In the genomic region with DNA sequence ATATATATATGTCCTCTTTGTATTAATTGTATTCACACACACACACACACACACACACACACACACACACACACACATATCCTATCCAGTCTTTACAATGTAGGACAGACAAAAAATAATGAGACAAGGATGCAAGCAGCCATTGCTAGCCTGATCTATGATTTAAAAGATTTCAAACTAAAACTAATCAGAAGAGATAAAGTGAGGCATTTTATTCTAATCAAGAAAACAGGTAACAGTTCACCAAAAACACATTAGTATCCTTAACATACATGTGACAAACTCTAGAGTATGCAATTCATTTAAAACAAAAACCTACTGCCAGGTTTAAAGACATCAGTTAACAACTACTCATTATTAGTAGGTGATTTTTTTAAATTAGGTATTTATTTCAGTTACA, we compare ENCODE assay signal across 16 mouse cellular contexts.
A peak's percentile ranks its signal among the peaks of the same experiment; 100 is the strongest.
DNase-seq lines count a peak whose midpoint lies in the region.
"Had no signal": no experiment of that assay in that cellular context is flagged by ENCODE, and none has a peak within 500 bp of the region (broad histone marks: within the 10 kb centered on the region; RNA-seq: fewer than 3 reads in every experiment).

No protein-coding gene starts in this region.

- DNase-seq in 3T3-L1 (ENCODE audit: low read depth, low spot score) (peak; percentile 89), adipocyte (ENCODE audit: low spot score) (peak; percentile 85)
- no peak for DNase-seq in right cerebral cortex, postnatal 4 days
- DNase-seq in cerebellum, adult 8-10 months = no peak
- DNase-seq: adrenal gland, adult 2 months; adrenal gland, adult 8-10 months; adrenal gland, postnatal 10 days; adrenal gland, postnatal 14 days; adrenal gland, postnatal 25 days; adrenal gland, postnatal 36 days; B cell, adult 2 months; cerebellum, adult 11 months; cerebellum, adult 11-12 months; cerebellum, adult 18-20 months; cerebellum, adult 2 months; cerebellum, adult 9-10 months had no signal

Comparison
In these comparisons a context has a peak if more than half of its experiments do, and no peak if none do; other contexts are left out.
1. DNase-seq: peak in 3T3-L1 (single experiment) and adipocyte (single experiment); none in right cerebral cortex, postnatal 4 days (single experiment) and cerebellum, adult 8-10 months (single experiment).